Mouse (Mus musculus) heart, embryonic 14.5 days (tissue): ENCODE data around the gene Cebpz. TPM values are rescaled to one million over a fixed set of nuclear protein-coding genes. Genes with fewer than 3 reads are reported as not detected.

Experiments used
- ATAC-seq: fragments of 200-750 bp; cut with Nextera tagmentation; 2 replicates; pipeline ENCODE4 v1.8.0; 2017; ENCODE audit warnings: low read depth, moderate TSS enrichment; ENCODE audit not compliant: insufficient number of reproducible peaks, insufficient read depth, low FRiP score
- H3K27ac ChIP-seq, 2 experiments: fragments of 200-500 bp in 1 of 2; fragments of 300-500 bp in 1 of 2; sonication (generic) in 1 of 2; replicated peaks in 1 of 2; 2 replicates each; pipeline ENCODE4 v1.5.1; 2012 to 2014; ENCODE audit warnings: low read depth in 2 of 2, low read length in 2 of 2, control low read depth in 1 of 2, mild to moderate bottlenecking in 1 of 2, mixed read lengths in 1 of 2; ENCODE audit not compliant: control insufficient read depth in 1 of 2, insufficient read depth in 1 of 2
- H3K27me3 ChIP-seq: fragments of 300-500 bp; sonication (generic); 2 replicates; pipeline ENCODE4 v1.6.1; 2014; ENCODE audit warnings: mild to moderate bottlenecking, low read length, control low read depth; ENCODE audit not compliant: control insufficient read depth, insufficient read depth
- H3K36me3 ChIP-seq: fragments of 300-500 bp; sonication (generic); 2 replicates; pipeline ENCODE4 v1.6.1; 2014; ENCODE audit warnings: mild to moderate bottlenecking, control low read depth, low read length, mixed read lengths; ENCODE audit not compliant: control insufficient read depth, insufficient read depth
- H3K4me1 ChIP-seq, 2 experiments: fragments of 200-500 bp in 1 of 2; fragments of 300-500 bp in 1 of 2; sonication (generic) in 1 of 2; 2 replicates each; pipeline ENCODE4 v1.6.1; 2012 to 2014; ENCODE audit warnings: low read length in 2 of 2, control low read depth in 1 of 2, mixed read lengths in 1 of 2; ENCODE audit not compliant: control insufficient read depth in 2 of 2, insufficient read depth in 2 of 2
- H3K4me2 ChIP-seq: fragments of 300-500 bp; sonication (generic); 2 replicates; pipeline ENCODE4 v1.6.1; 2014; ENCODE audit warnings: mild to moderate bottlenecking, low read length
- H3K4me3 ChIP-seq, 2 experiments: fragments of 200-500 bp in 1 of 2; fragments of 300-500 bp in 1 of 2; sonication (generic) in 1 of 2; 2 replicates each; pipeline ENCODE4 v1.5.1; 2012 to 2014; ENCODE audit warnings: low read length in 2 of 2, mild to moderate bottlenecking in 2 of 2, control low read depth in 1 of 2, low read depth in 1 of 2, moderate library complexity in 1 of 2; ENCODE audit not compliant: control insufficient read depth in 1 of 2, insufficient read depth in 1 of 2
- H3K9ac ChIP-seq: fragments of 300-500 bp; sonication (generic); 2 replicates; pipeline ENCODE4 v1.6.1; 2014; ENCODE audit warnings: mild to moderate bottlenecking, low read length
- H3K9me3 ChIP-seq: fragments of 300-500 bp; sonication (generic); 2 replicates; pipeline ENCODE4 v1.6.1; 2016; ENCODE audit warnings: low read length, control low read depth; ENCODE audit not compliant: control insufficient read depth
- WGBS: fragments of 180-500 bp; shearing (Covaris S2); extraction: QIAGEN DNeasy Blood & Tissue Kit; methylation state at CpG from one replicate; pipeline ENCODE4 v1.1.7; 2014; 5-methylcytosine and 5-hydroxymethylcytosine counted together
- polyA plus RNA-seq: library from polyadenylated mRNA; unstranded; fragments of >200 nt; fragmentation: Nextera tagmentation; extraction: Ambion mirVana; gene quantifications from 2 replicates; pipeline ENCODE4 v1.2.1, GENCODE M21; 2014

Gene Cebpz
- polyA plus RNA-seq, result 28.7 and 37.4 TPM in 2 replicates

GRCm38 (mm10) chr17:78936466-78937228, at the start of gene Cebpz, which contains the start of gene Ndufaf7:
Gene Cebpz, minus strand, starts transcription at chr17:78937066.
Gene Ndufaf7, plus strand, starts transcription at chr17:78937136.
- Histone ChIP-seq H3K9ac (peak within 1 kb of the TSS; percentile 85), H3K4me1 (peaks cover 3 to 18% of the 10 kb centered on the region in 2 experiments; a peak in 3 of 4 replicates), H3K27ac (peak within 1 kb of the TSS; percentile 29 to 30; a peak in 3 of 4 replicates), H3K4me2 (peak within 1 kb of the TSS; percentile 88), H3K36me3 (peaks cover 55% of the 10 kb centered on the region), H3K4me3 (peak within 1 kb of the TSS; percentile 83 to 85), H3K27me3 (no peaks in the 10 kb centered on the region), H3K9me3 (no peaks in the 10 kb centered on the region)
- under 1% methylated on average over 45 of the region's 45 CpGs for WGBS
- ATAC-seq, result peak; percentile 97

- Histone ChIP-seq H3K4me2 (no peak overlapping the region), H3K27me3 (no peaks in the 10 kb centered on the region), H3K4me1 (peaks cover 6 to 11% of the 10 kb centered on the region in 2 experiments), H3K9me3 (no peaks in the 10 kb centered on the region), H3K36me3 (peaks cover 55% of the 10 kb centered on the region), H3K27ac (no peak overlapping the region), H3K4me3 (no peak overlapping the region), H3K9ac (no peak overlapping the region)
- no peak for ATAC-seq
- 93% methylated on average over 3 of the region's 3 CpGs for WGBS
These were observed 46.9 kb upstream of the Cebpz start for GRCm38 (mm10) chr17:78983736-78984135.

GRCm38 (mm10) chr17:78983166-78983565, 46.3 kb upstream of the Cebpz start:
- no peak overlapping the region for H3K4me2 ChIP-seq
- no peaks in the 10 kb centered on the region for H3K9me3 ChIP-seq
- ATAC-seq, result no peak
- 93% methylated on average over 8 of the region's 8 CpGs for WGBS
- no peaks in the 10 kb centered on the region for H3K27me3 ChIP-seq
- H3K4me3 ChIP-seq, result no peak overlapping the region
- peaks cover 6 to 11% of the 10 kb centered on the region in 2 experiments for H3K4me1 ChIP-seq
- peaks cover 56% of the 10 kb centered on the region for H3K36me3 ChIP-seq
- no peak overlapping the region for H3K27ac ChIP-seq
- H3K9ac ChIP-seq, result no peak overlapping the region

- Histone ChIP-seq H3K9me3 (no peaks in the 10 kb centered on the region), H3K27me3 (no peaks in the 10 kb centered on the region), H3K9ac (no peak overlapping the region), H3K36me3 (peaks cover 74% of the 10 kb centered on the region), H3K4me3 (no peak overlapping the region), H3K4me2 (no peak overlapping the region), H3K27ac (no peak overlapping the region), H3K4me1 (no peaks in the 10 kb centered on the region)
- WGBS, result 87% methylated on average over 3 of the region's 3 CpGs
- no peak for ATAC-seq
These were observed 31.6 kb upstream of the Cebpz start for GRCm38 (mm10) chr17:78968500-78968899.

- ATAC-seq, result no peak
These were observed 29.4 kb upstream of the Cebpz start for GRCm38 (mm10) chr17:78966092-78966883.

GRCm38 (mm10) chr17:78964387-78964786, 27.5 kb upstream of the Cebpz start:
- Histone ChIP-seq H3K27me3 (no peaks in the 10 kb centered on the region), H3K4me3 (no peak overlapping the region), H3K36me3 (peaks cover 78% of the 10 kb centered on the region), H3K27ac (no peak overlapping the region), H3K4me2 (no peak overlapping the region), H3K9me3 (no peaks in the 10 kb centered on the region), H3K4me1 (no peaks in the 10 kb centered on the region), H3K9ac (no peak overlapping the region)
- WGBS, result 88% methylated on average over 1 of the region's 1 CpGs
- no peak for ATAC-seq

More at GRCm38 (mm10) chr17:78966092-78966883, 29.4 kb upstream of the Cebpz start:
- no peak overlapping the region for H3K4me2 ChIP-seq
- WGBS, result 80% methylated on average over 11 of the region's 11 CpGs
- H3K9me3 ChIP-seq, result no peaks in the 10 kb centered on the region
- H3K27me3 ChIP-seq, result no peaks in the 10 kb centered on the region
- no peak overlapping the region for H3K27ac ChIP-seq
- H3K9ac ChIP-seq, result no peak overlapping the region
- peaks cover 76% of the 10 kb centered on the region for H3K36me3 ChIP-seq
- H3K4me3 ChIP-seq, result no peak overlapping the region
- no peaks in the 10 kb centered on the region for H3K4me1 ChIP-seq

- Histone ChIP-seq H3K9ac (no peak overlapping the region), H3K27me3 (no peaks in the 10 kb centered on the region), H3K4me1 (no peaks in the 10 kb centered on the region), H3K4me2 (no peak overlapping the region), H3K36me3 (peaks cover 92% of the 10 kb centered on the region), H3K27ac (no peak overlapping the region), H3K4me3 (no peak overlapping the region), H3K9me3 (no peaks in the 10 kb centered on the region)
- WGBS, result 72% methylated on average over 6 of the region's 6 CpGs
- ATAC-seq, result no peak
These were observed 22.6 kb upstream of the Cebpz start for GRCm38 (mm10) chr17:78959473-78959872.
